Mouse (Mus musculus) heart, embryonic 16.5 days (tissue): Measurements from ENCODE around the gene Clip1. TPM values are rescaled to one million over a fixed set of nuclear protein-coding genes. Genes with fewer than 3 reads are reported as not detected.

ENCODE experiments used
- ATAC-seq: fragments of 200-750 bp; cut with Nextera tagmentation; replicated peaks from 2 replicates; pipeline ENCODE4 v1.8.0; 2017; ENCODE audit warnings: moderate number of reproducible peaks; ENCODE audit not compliant: insufficient read depth, low FRiP score; ENCODE audit errors: extremely low read depth
- H3K27ac ChIP-seq: fragments of 300-500 bp; sonication (generic); 2 replicates; pipeline ENCODE4 v1.5.1; 2014; ENCODE audit warnings: mild to moderate bottlenecking, low read length, control low read depth, moderate library complexity
- H3K27me3 ChIP-seq: fragments of 300-500 bp; sonication (generic); 2 replicates; pipeline ENCODE4 v1.6.1; 2014; ENCODE audit warnings: low read length, mixed read lengths; ENCODE audit not compliant: control insufficient read depth, insufficient read depth
- H3K36me3 ChIP-seq: fragments of 300-500 bp; sonication (generic); 2 replicates; pipeline ENCODE4 v1.6.1; 2014; ENCODE audit not compliant: control insufficient read depth, insufficient read depth
- H3K4me1 ChIP-seq: fragments of 300-500 bp; sonication (generic); 2 replicates; pipeline ENCODE4 v1.6.1; 2014; ENCODE audit warnings: low read length, mixed read lengths; ENCODE audit not compliant: control insufficient read depth, insufficient read depth
- H3K4me2 ChIP-seq: fragments of 300-500 bp; sonication (generic); 2 replicates; pipeline ENCODE4 v1.6.1; 2014; ENCODE audit warnings: low read depth, mild to moderate bottlenecking, control low read depth, low read length
- H3K4me3 ChIP-seq: fragments of 300-500 bp; sonication (generic); 2 replicates; pipeline ENCODE4 v1.5.1; 2014; ENCODE audit warnings: mild to moderate bottlenecking, control low read depth, low read length
- H3K9ac ChIP-seq: fragments of 300-500 bp; sonication (generic); 2 replicates; pipeline ENCODE4 v1.6.1; 2014; ENCODE audit warnings: low read length, control low read depth
- H3K9me3 ChIP-seq: fragments of 300-500 bp; sonication (generic); replicated peaks from 2 replicates; pipeline ENCODE4 v1.6.1; 2016; ENCODE audit warnings: low read length; ENCODE audit not compliant: control insufficient read depth
- WGBS: fragments of 180-500 bp; shearing (Covaris S2); extraction: QIAGEN DNeasy Blood & Tissue Kit; methylation state at CpG from one replicate; pipeline ENCODE4 v1.1.7; 2014; 5-methylcytosine and 5-hydroxymethylcytosine counted together
- polyA plus RNA-seq: library from polyadenylated mRNA; unstranded; fragments of >200 nt; fragmentation: Nextera tagmentation; extraction: Ambion mirVana; gene quantifications from 2 replicates; pipeline ENCODE4 v1.2.1, GENCODE M21; 2015

The Clip1 gene
- polyA plus RNA-seq, 1 experiment from 2014 or later = 53.1 TPM

DNA sequence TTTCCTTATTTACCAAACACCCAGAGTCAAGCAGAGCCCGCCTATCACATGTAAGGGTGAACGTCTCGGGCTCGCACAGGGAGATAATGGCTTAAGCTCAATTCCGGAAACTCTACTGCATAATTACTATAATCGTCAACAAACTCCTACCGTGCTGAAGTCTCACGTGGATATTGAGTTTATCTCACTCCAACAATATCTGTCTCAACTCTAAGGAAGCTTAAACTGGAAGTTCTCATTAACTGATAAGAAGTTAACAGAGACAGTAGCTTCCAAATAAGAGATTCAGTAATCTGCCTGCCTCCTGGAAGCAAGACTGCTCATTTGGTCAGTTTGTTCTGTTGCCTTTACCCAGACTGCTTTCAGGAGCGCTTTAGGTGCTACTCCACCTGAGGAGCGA, 53.2 kb downstream of the Clip1 start:
- Histone ChIP-seq H3K9ac (no peak overlapping the region), H3K4me1 (peaks cover 7% of the 10 kb centered on the region), H3K9me3 (no peaks in the 10 kb centered on the region), H3K4me2 (no peak overlapping the region), H3K36me3 (peaks cover 7% of the 10 kb centered on the region), H3K27ac (no peak overlapping the region), H3K27me3 (no peaks in the 10 kb centered on the region), H3K4me3 (no peak overlapping the region)
- 77% methylated on average over 10 of the region's 10 CpGs for WGBS
- no peak for ATAC-seq

DNA sequence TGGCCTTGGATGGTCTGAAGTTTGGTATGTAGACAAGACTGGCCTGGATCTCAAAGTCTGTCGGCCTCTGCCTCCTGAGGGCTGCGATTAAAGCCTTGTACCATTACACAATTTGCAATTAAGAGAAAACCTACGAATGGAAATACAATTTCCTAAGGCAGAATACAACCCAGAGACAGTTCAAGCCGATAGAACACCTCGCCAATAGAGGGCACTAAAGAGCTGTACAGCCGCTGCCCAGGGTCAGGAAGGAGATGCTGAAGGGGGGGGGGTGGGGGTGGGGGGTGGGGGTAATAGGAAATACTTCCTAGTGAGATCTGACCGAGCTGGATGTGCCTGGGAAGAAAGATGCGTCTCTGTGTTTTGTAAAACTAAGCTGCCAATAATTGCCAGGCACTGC, 57.8 kb downstream of the Clip1 start:
- ATAC-seq = peak; percentile 69; the same call in 1 of the 2 replicates
- H3K9me3 ChIP-seq = no peaks in the 10 kb centered on the region; the same call in 1 of the 2 replicates
- 25% methylated on average over 8 of the region's 8 CpGs for WGBS

DNA sequence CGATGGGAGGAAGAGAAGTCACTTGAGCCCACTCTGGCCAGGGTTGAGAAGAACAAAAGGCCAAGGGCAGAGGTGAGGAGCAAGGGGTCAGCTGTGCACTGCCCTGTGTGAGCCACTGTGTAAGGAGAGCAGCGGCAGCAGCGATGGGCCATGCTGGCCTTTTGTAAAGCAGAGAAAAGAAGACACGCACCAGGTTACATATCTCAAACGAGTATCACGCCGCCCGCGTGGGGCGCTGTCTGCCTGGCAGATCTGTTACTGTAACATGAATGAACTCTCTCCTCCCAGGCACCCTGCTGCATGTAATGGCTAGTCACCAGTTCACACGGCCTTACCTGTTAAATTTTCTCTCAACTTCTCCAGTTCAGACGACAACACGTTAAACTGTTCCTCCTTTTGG, 62.0 kb downstream of the Clip1 start:
- Histone ChIP-seq H3K4me2 (no peak overlapping the region), H3K9ac (no peak overlapping the region), H3K4me3 (no peak overlapping the region), H3K36me3 (peaks cover 42% of the 10 kb centered on the region), H3K27ac (no peak overlapping the region), H3K9me3 (no peaks in the 10 kb centered on the region; the same call in 1 of the 2 replicates), H3K27me3 (no peaks in the 10 kb centered on the region), H3K4me1 (no peaks in the 10 kb centered on the region)
- no peak for ATAC-seq
- 81% methylated on average over 13 of the region's 13 CpGs for WGBS

More for the DNA sequence above, 57.8 kb downstream of the Clip1 start:
- H3K36me3 ChIP-seq = peaks cover 24% of the 10 kb centered on the region
- no peak overlapping the region for H3K4me3 ChIP-seq
- no peak overlapping the region for H3K4me2 ChIP-seq
- no peak overlapping the region for H3K9ac ChIP-seq
- H3K27me3 ChIP-seq = no peaks in the 10 kb centered on the region
- no peak overlapping the region for H3K27ac ChIP-seq
- peaks cover 7% of the 10 kb centered on the region for H3K4me1 ChIP-seq

DNA sequence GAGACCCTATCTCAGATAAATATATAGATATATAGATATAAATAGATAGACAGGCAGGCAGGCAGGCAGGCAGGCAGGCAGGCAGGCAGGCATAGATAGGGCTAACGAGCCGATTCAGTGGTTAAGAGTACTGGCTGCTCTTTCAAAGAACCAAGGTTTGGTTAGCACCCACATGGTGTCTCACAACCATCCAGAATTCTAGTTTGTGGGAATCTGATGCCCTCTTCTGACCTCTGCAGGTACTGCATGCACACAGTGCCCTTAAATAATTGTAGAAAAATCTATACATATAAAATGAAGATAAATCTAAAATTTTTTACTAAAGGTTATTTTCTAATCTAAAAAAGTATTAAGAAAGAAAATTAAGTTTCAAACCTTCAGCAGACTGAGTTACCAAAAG, 65.9 kb downstream of the Clip1 start:
- H3K9me3 ChIP-seq = no peaks in the 10 kb centered on the region
- H3K27me3 ChIP-seq = no peaks in the 10 kb centered on the region
- H3K4me2 ChIP-seq = no peak overlapping the region
- no peak for ATAC-seq
- 75% methylated on average over 2 of the region's 2 CpGs for WGBS
- H3K4me1 ChIP-seq = no peaks in the 10 kb centered on the region
- no peak overlapping the region for H3K9ac ChIP-seq
- H3K4me3 ChIP-seq = no peak overlapping the region
- H3K36me3 ChIP-seq = peaks cover 54% of the 10 kb centered on the region
- H3K27ac ChIP-seq = no peak overlapping the region

DNA sequence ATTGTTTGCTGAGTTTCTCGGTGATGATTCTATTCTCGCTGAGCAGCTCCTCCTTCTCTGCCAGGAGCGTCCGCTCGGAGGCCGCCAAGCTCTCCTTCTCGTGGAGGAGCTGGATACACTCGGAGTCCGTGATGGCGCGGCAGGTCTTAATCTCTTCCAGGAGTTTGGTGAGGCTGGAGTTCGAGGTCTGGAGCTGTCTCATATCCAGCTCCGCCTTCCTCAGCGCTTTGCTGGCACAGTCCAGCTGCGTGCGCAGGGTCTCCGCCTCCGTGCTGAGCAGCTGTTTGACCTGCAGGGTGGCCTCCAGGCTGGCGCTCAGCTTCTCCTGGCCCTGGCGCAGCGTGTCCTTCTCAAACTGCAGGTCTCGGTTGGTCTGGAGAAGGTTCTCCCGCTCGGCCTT, 70.2 kb downstream of the Clip1 start:
- ATAC-seq = no peak
- no peaks in the 10 kb centered on the region for H3K27me3 ChIP-seq
- H3K4me1 ChIP-seq = 0 out of 2 replicates have a peak, but pooled peaks cover 2% of the 10 kb centered on the region
- H3K4me3 ChIP-seq = no peak overlapping the region
- WGBS = 90% methylated on average over 24 of the region's 24 CpGs
- no peak overlapping the region for H3K4me2 ChIP-seq
- no peak overlapping the region for H3K27ac ChIP-seq
- peaks cover 57% of the 10 kb centered on the region for H3K36me3 ChIP-seq
- H3K9ac ChIP-seq = no peak overlapping the region
- no peaks in the 10 kb centered on the region for H3K9me3 ChIP-seq

DNA sequence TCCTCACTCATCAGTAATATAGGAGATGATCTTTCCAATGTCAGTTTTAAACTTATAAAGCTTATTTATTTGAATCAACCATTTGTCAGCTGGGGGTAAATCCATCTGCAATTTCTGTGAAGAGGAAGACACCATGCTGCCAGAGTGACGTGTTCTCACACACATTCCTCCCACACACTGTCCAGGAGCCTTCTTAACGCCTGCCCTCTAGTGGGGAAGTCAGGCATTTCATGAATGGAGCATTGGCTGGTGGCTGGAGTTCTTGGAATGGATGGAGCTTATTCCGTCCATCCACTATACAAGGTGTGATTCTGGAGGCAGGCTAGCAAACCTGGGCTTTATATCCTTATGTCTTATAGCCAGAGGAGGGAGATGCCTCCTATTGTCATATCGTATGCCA, 74.6 kb downstream of the Clip1 start:
- H3K27me3 ChIP-seq = no peaks in the 10 kb centered on the region
- WGBS = 25% methylated on average over 4 of the region's 4 CpGs
- H3K4me1 ChIP-seq = peaks cover 7% of the 10 kb centered on the region; the same call in 1 of the 2 replicates
- ATAC-seq = no peak
- no peaks in the 10 kb centered on the region for H3K9me3 ChIP-seq
- H3K9ac ChIP-seq = no peak overlapping the region
- H3K4me3 ChIP-seq = no peak overlapping the region
- no peak overlapping the region for H3K4me2 ChIP-seq
- H3K27ac ChIP-seq = no peak overlapping the region
- peaks cover 50% of the 10 kb centered on the region for H3K36me3 ChIP-seq

DNA sequence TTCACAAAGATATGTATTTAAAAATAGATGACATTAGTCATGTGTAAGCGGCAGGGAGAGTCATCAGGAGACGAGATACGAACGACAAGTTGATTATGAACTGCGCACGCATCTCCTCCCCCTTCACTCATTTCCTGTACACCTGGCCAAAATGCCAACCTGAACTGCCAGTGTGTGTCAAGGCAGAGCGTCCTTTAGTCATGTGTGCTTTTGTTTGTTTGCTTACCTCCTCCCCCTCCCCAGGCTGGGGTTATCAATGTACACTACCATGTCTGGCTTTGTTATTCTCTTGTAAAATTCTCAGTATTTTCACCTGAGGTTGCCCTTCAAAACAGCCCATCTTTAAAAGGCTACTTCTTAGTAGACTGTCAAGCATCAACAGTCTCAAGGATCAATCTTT, 75.0 kb downstream of the Clip1 start:
- 87% methylated on average over 7 of the region's 7 CpGs for WGBS

DNA sequence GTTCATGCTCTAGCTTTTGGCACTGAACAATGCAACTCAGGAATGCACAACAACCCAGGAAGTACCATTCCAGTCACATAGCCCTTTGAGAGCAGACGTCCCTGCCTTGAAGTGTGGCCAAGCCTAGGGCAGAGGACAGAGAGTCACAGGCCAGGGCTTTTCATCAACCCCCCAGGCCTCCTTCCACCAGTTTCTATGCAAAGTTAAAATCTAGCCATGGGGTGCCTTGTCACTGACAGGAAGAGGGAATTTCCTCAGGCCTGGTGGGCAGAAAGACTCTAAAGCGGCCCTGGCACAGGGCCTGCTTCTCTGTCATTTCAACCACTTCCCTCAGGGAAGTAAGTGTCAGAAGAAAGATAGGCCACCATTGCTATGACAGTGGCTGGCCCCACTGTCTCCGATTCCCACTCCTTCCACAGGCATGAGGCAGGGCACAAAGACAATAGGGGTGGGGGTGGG, 77.2 kb downstream of the Clip1 start:
- Histone ChIP-seq H3K9ac (no peak overlapping the region), H3K27me3 (no peaks in the 10 kb centered on the region), H3K9me3 (no peaks in the 10 kb centered on the region), H3K36me3 (peaks cover 31% of the 10 kb centered on the region), H3K4me3 (no peak overlapping the region), H3K4me2 (no peak overlapping the region), H3K4me1 (peaks cover 16% of the 10 kb centered on the region), H3K27ac (peak overlapping the region; percentile 68)
- 0 out of 2 replicates have a peak, but pooled peaks have one; percentile 32 for ATAC-seq
- WGBS = 49% methylated on average over 3 of the region's 3 CpGs

More for the DNA sequence above, 75.0 kb downstream of the Clip1 start:
- H3K4me1 ChIP-seq = peaks cover 10% of the 10 kb centered on the region; the same call in 1 of the 2 replicates
- H3K4me2 ChIP-seq = no peak overlapping the region
- no peak overlapping the region for H3K9ac ChIP-seq
- no peak overlapping the region for H3K4me3 ChIP-seq
- no peaks in the 10 kb centered on the region for H3K9me3 ChIP-seq
- no peak overlapping the region for H3K27ac ChIP-seq
- H3K36me3 ChIP-seq = peaks cover 46% of the 10 kb centered on the region
- H3K27me3 ChIP-seq = no peaks in the 10 kb centered on the region
- no peak for ATAC-seq

DNA sequence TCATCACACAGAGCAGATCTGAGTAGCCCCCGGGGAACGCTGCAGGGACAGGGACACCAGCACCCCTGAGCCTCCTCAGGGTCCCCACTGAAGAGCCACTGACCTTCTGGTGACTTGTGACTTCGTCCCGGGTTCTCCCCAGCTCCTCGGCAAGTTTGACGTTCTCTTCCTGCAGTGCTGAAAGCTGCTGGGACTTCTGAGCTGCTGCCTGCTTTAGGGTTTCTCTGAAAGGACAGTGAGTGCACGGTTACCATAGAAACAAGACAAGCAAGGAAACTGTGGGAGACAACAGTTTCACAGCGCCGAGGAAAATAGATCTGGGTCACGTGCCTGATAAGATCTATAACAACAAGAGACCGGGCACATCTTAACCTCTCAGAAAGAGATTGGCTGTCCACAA, 80.9 kb downstream of the Clip1 start:
- H3K27ac ChIP-seq = no peak overlapping the region
- WGBS = 27% methylated on average over 11 of the region's 11 CpGs
- H3K9me3 ChIP-seq = no peaks in the 10 kb centered on the region
- no peak overlapping the region for H3K4me2 ChIP-seq
- H3K36me3 ChIP-seq = peaks cover 30% of the 10 kb centered on the region
- peaks cover 14% of the 10 kb centered on the region for H3K4me1 ChIP-seq
- ATAC-seq = 0 out of 2 replicates have a peak, but pooled peaks have one; percentile 39
- H3K27me3 ChIP-seq = no peaks in the 10 kb centered on the region
- no peak overlapping the region for H3K9ac ChIP-seq
- H3K4me3 ChIP-seq = no peak overlapping the region
